Mouse (Mus musculus): ENCODE measurements at regions not wholly inside any gene's neighbourhood (a gene's known extent, or its start where the extent isn't known, plus 50 kb on each side); places are given as distances from the start of the nearest gene placed in this dataset.
"Not testable (repeated sequence)": the region's sequence is repeated elsewhere in the genome, so short reads cannot be mapped to it uniquely, and the experiment has no call there.

DNA sequence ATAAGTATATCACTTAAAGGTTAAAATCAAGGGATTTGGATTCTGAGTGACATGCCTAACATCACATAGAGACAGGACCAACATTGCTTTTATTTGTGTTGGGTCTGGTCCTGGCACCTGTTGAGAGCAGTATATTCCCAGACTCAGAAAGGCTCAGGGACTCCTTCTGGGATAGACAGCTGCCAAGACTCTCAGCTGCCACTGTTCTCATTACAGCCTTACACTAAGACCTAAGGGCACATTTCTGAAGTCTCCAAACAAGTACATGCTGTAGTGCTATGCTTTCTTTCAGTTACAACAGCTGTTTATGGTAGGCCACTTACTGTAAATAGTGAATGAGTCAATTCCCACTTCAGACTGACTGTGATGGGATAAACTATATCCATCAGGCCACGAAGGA, 77.7 kb upstream of the Fam13a start:
- no peak for DNase-seq (ENCODE audit: low read depth)
- TF ChIP-seq POLR2A (IDR thresholded peaks at IDR 0.05; ENCODE audit: borderline replicate concordance, extremely low read depth, insufficient read depth, insufficient read length, poor library complexity, severe bottlenecking) (no peak), CTCF (IDR thresholded peaks at IDR 0.05; ENCODE audit: borderline replicate concordance, extremely low read depth, insufficient read depth, insufficient read length) (no peak)

DNA sequence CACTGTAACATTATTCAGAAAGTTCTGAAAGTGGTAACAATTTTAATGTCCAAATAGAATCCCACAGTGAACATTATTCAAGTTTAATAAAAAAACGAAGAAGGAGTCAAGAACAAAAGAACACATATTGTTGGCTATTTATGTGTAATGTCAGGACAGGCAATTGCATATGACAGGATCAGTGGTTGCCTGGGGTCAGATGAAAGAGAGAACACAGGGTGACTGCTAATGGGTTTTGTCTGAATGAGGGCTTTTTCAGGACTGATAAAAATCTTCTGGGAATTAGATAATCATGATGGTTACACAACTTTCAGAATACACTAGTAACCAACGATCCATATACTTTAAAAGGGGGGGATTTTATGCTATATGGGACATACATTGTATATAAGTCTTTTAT, 79.6 kb upstream of the Fam13a start:
- no peak for TF ChIP-seq CTCF (IDR thresholded peaks at IDR 0.05; ENCODE audit: borderline replicate concordance, extremely low read depth, insufficient read depth, insufficient read length)
- TF ChIP-seq POLR2A (IDR thresholded peaks at IDR 0.05; ENCODE audit: borderline replicate concordance, extremely low read depth, insufficient read depth, insufficient read length, poor library complexity, severe bottlenecking), result no peak
- peak; percentile 17 for DNase-seq (ENCODE audit: low read depth)

DNA sequence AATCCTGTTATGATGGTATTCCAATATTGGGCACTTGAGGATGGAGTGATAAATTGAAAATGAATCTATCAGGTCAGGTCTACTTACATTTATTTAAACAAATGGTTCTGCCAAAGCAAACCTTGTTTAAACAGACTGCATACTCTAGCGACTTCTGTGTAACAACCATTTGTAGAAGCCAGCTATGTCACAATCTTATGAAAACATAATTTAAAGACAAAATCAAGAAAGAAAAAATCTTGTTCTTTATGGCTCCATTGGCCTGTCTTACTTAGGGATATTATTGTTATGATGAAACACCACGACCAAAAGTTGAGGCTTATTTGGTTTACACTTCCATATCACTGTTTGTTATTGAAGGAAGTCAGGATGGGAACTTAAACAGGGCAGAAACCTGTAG, 80.1 kb upstream of the Fam13a start:
- no peak for DNase-seq (ENCODE audit: low read depth)
- no peak for TF ChIP-seq CTCF (IDR thresholded peaks at IDR 0.05; ENCODE audit: borderline replicate concordance, extremely low read depth, insufficient read depth, insufficient read length)
- no peak for TF ChIP-seq POLR2A (IDR thresholded peaks at IDR 0.05; ENCODE audit: borderline replicate concordance, extremely low read depth, insufficient read depth, insufficient read length, poor library complexity, severe bottlenecking)

DNA sequence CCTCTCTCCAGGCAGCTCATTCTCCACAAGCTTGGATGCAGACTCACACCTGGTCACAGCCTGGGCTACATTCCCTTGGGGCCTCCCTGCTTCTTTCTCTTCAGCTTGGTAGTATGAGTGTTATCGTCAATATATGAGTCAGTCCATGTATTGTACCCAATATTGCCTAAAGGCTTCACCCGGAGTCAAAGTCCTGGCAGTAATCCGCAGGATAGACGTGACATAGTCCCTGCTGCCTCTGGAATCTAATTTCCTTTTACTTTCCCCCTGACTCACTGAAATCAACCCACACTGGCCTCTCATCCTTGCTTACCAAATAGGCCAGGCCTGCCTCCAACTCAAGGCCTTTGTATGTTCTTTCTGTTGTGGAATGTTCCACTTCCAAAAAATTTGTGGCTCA, 83.8 kb upstream of the Fam13a start:
- TF ChIP-seq CTCF (IDR thresholded peaks at IDR 0.05; ENCODE audit: borderline replicate concordance, extremely low read depth, insufficient read depth, insufficient read length), result no peak
- no peak for TF ChIP-seq POLR2A (IDR thresholded peaks at IDR 0.05; ENCODE audit: borderline replicate concordance, extremely low read depth, insufficient read depth, insufficient read length, poor library complexity, severe bottlenecking)
- no peak for DNase-seq (ENCODE audit: low read depth)

DNA sequence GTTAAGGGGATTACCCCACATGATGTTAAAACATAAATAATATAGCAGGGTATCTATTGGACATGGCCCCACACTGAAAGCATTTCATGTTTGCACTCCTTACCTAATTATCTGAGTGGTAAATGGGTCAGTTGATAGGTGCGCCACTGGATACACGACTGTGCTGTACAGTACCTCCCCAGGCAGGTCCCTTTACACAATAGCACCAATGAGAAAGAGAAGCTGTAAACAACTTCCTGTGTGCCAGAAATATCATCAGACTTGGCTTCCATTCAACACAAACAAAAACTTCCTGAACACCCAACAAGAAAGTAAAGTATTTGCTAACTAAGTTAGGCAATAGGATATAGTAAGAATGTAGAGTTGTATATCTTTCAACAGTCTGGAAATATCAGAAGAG, 76.3 kb upstream of the Tigd2 start:
- no peak for TF ChIP-seq CTCF (IDR thresholded peaks at IDR 0.05; ENCODE audit: borderline replicate concordance, extremely low read depth, insufficient read depth, insufficient read length)
- TF ChIP-seq POLR2A (IDR thresholded peaks at IDR 0.05; ENCODE audit: borderline replicate concordance, extremely low read depth, insufficient read depth, insufficient read length, poor library complexity, severe bottlenecking), result no peak
- no peak for DNase-seq (ENCODE audit: low read depth)

DNA sequence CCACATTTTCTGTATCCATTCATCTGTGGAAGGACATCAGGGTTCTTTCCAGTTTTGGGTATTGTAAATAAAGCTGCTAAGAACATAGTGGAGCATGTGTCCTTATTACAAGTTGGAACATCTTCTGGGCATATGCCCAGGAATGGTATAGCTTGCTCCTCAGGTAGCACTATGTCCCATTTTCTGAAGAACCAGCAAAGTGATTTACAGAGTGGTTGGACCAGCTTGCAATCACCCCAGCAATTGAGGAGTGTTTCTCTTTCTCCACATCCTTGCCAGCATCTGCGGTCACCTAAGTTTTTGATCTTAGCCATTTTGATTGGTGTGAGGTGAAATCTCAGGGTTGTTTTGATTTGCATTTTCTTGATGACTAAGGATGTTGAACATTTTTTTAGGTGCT, 74.9 kb upstream of the Tigd2 start:
- DNase-seq (ENCODE audit: low read depth), result not testable (repeated sequence)

DNA sequence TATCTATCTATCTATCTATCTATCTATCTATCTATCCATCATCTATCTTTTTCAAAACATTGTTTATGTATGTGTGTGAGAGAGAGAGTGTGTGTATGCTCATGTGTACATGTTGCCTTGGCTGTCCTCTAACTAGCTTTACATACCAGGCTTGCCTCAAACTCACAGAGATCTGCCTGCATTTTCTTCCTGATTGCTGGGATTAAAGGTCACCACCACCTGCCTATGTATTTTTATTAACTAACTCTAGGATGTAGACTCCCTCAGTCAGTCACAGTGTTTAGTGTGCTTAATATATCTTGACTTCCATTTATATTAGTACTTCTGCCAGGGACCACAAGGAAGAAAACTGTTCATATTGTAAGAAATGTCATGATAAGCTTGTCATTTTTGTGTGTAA, 69.0 kb upstream of the Tigd2 start:
- DNase-seq (ENCODE audit: low read depth), result no peak
- TF ChIP-seq POLR2A (IDR thresholded peaks at IDR 0.05; ENCODE audit: borderline replicate concordance, extremely low read depth, insufficient read depth, insufficient read length, poor library complexity, severe bottlenecking) (no peak), CTCF (IDR thresholded peaks at IDR 0.05; ENCODE audit: borderline replicate concordance, extremely low read depth, insufficient read depth, insufficient read length) (no peak)

DNA sequence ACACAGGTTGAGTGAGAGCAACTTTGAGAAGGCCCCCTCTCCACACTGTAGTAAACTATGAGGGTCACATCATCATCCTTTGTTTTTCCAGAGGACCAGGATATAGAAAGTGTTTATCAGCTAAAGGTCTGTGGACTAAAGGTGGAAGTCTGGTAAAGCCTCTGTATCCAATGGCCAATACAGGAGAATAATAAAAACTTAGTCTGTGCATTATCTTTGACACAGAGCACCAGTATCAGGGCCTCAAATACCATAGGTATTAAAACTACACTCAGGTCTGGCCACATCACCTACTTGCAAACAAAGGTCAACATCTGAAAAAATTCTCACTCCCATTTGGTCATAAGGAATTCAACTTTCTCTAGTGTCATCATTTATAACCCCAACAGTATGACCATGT, 66.6 kb upstream of the Tigd2 start:
- TF ChIP-seq POLR2A (IDR thresholded peaks at IDR 0.05; ENCODE audit: borderline replicate concordance, extremely low read depth, insufficient read depth, insufficient read length, poor library complexity, severe bottlenecking), result no peak
- no peak for TF ChIP-seq CTCF (IDR thresholded peaks at IDR 0.05; ENCODE audit: borderline replicate concordance, extremely low read depth, insufficient read depth, insufficient read length)
- no peak for DNase-seq (ENCODE audit: low read depth)

DNA sequence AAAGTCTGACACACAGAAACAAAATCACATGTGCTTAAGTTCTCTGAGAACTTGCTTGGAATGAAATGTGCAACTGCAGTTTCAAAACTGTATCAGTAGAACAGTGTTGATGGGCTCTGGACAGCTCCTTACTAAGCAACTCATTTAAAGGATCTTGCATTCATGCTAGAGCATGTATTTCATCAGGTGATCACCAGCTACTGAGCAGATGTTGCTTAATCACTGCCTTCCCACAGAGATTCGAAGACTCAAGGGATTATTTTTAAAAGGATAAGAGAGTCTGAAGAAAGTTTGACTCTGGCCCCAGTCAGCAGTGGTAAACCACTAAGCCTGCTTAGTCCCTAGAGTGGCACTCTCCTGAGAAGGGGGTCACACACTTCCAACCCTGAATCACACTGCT, 61.2 kb upstream of the Tigd2 start:
- no peak for DNase-seq (ENCODE audit: low read depth)
- TF ChIP-seq CTCF (IDR thresholded peaks at IDR 0.05; ENCODE audit: borderline replicate concordance, extremely low read depth, insufficient read depth, insufficient read length) (no peak), POLR2A (IDR thresholded peaks at IDR 0.05; ENCODE audit: borderline replicate concordance, extremely low read depth, insufficient read depth, insufficient read length, poor library complexity, severe bottlenecking) (no peak)

DNA sequence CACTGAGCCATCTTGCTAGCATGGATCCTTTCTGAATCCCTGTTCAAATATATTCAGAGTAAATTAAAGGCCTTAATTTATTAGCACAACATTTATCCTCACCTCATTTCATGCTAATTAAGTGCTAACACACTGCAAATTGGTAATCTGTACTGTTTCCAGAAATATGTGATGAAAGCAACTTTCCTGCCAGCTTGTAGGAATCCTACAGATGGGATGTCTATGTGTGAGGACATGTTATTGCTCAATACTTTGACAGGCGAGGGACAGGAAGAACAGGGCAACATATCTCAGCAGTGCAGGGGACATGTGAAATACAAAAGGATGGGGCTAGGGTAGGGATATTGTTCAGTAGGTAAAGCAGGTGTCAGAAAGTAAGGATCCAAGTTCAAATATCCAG, 53.0 kb upstream of the Tigd2 start:
- TF ChIP-seq CTCF (IDR thresholded peaks at IDR 0.05; ENCODE audit: borderline replicate concordance, extremely low read depth, insufficient read depth, insufficient read length), result no peak
- no peak for TF ChIP-seq POLR2A (IDR thresholded peaks at IDR 0.05; ENCODE audit: borderline replicate concordance, extremely low read depth, insufficient read depth, insufficient read length, poor library complexity, severe bottlenecking)
- peak; percentile 82 for DNase-seq (ENCODE audit: low read depth)
